Mouse (Mus musculus): ENCODE data around the gene Tas2r144. TPM values are rescaled to one million over a fixed set of nuclear protein-coding genes. Genes with fewer than 3 reads are reported as not detected.

Tas2r144 gene
- polyA plus RNA-seq, 1 experiment = not detected

GRCm38 (mm10) chr6:42261524-42262170, 46.5 kb downstream of the Tas2r144 start, which contains the start of gene Tmem139:
Gene Tmem139 (plus strand): TSS chr6:42261970.
- no peak for TF ChIP-seq CTCF (IDR thresholded peaks at IDR 0.05; ENCODE audit: low read depth, low read length)
- TF ChIP-seq POLR2A (IDR thresholded peaks at IDR 0.05; ENCODE audit: borderline replicate concordance, low read depth, low read length) = no peak
- no peak within 1 kb of the TSS for H3K27ac ChIP-seq (ENCODE audit: insufficient read depth, low read depth, low read length)
- no peak within 1 kb of the TSS for H3K4me3 ChIP-seq (ENCODE audit: insufficient read depth, low read length)
- peaks cover 2% of the 10 kb centered on the region for H3K4me1 ChIP-seq (ENCODE audit: control insufficient read depth, insufficient read depth, low read length)

GRCm38 (mm10) chr6:42264626-42265312, 49.6 kb downstream of the Tas2r144 start, which contains the start of gene Casp2:
Gene Casp2 (plus strand): TSS chr6:42264985.
- H3K27ac ChIP-seq (ENCODE audit: insufficient read depth, low read depth, low read length) = peak within 1 kb of the TSS; percentile 88
- H3K4me3 ChIP-seq (ENCODE audit: insufficient read depth, low read length) = peak within 1 kb of the TSS; percentile 93
- peak; percentile 84 for TF ChIP-seq CTCF (IDR thresholded peaks at IDR 0.05; ENCODE audit: low read depth, low read length)
- peak; percentile 36; the same call in 1 of the 2 replicates for TF ChIP-seq POLR2A (IDR thresholded peaks at IDR 0.05; ENCODE audit: borderline replicate concordance, low read depth, low read length)
- peaks cover 7% of the 10 kb centered on the region for H3K4me1 ChIP-seq (ENCODE audit: control insufficient read depth, insufficient read depth, low read length)

Other genes starting within 250 kb of the Tas2r144 start
- gene Sval3, start 247.2 kb upstream of the Tas2r144 start, polyA plus RNA-seq (2012; ENCODE audit: insufficient read depth, insufficient read length, missing spikeins) = not detected in 2 replicates
- gene Sva, start 176.9 kb upstream of the Tas2r144 start, polyA plus RNA-seq (2012; ENCODE audit: insufficient read depth, insufficient read length, missing spikeins) = not detected in 2 replicates
- gene Tas2r139, start 74.4 kb upstream of the Tas2r144 start, polyA plus RNA-seq (2012; ENCODE audit: insufficient read depth, insufficient read length, missing spikeins) = not detected in 2 replicates
- gene Gstk1, start 30.6 kb downstream of the Tas2r144 start, polyA plus RNA-seq (2012; ENCODE audit: insufficient read depth, insufficient read length, missing spikeins) = 18.6 and 27.3 TPM in 2 replicates
- not detected in 2 replicates for gene Tmem139, start 46.6 kb downstream of the Tas2r144 start, polyA plus RNA-seq (2012; ENCODE audit: insufficient read depth, insufficient read length, missing spikeins)
- 37.0 and 37.5 TPM in 2 replicates for gene Casp2, start 49.7 kb downstream of the Tas2r144 start, polyA plus RNA-seq (2012; ENCODE audit: insufficient read depth, insufficient read length, missing spikeins)
- 0.36 TPM in 1 of 2 replicates, not detected in the other for gene Clcn1, start 71.4 kb downstream of the Tas2r144 start, polyA plus RNA-seq (2012; ENCODE audit: insufficient read depth, insufficient read length, missing spikeins)
- not detected in 2 replicates for gene Fam131b, start 109.3 kb downstream of the Tas2r144 start, polyA plus RNA-seq (2012; ENCODE audit: insufficient read depth, insufficient read length, missing spikeins)
- 88.7 and 98.6 TPM in 2 replicates for gene Zyx, start 134.3 kb downstream of the Tas2r144 start, polyA plus RNA-seq (2012; ENCODE audit: insufficient read depth, insufficient read length, missing spikeins)
- not detected in 2 replicates for gene Epha1, start 157.9 kb downstream of the Tas2r144 start, polyA plus RNA-seq (2012; ENCODE audit: insufficient read depth, insufficient read length, missing spikeins)
- not detected in 2 replicates for gene Tas2r143, start 184.9 kb downstream of the Tas2r144 start, polyA plus RNA-seq (2012; ENCODE audit: insufficient read depth, insufficient read length, missing spikeins)
- gene Tas2r135, start 190.1 kb downstream of the Tas2r144 start, polyA plus RNA-seq (2012; ENCODE audit: insufficient read depth, insufficient read length, missing spikeins) = not detected in 2 replicates
- not detected in 2 replicates for gene Tas2r126, start 219.2 kb downstream of the Tas2r144 start, polyA plus RNA-seq (2012; ENCODE audit: insufficient read depth, insufficient read length, missing spikeins)
- gene Olfr458, start 249.9 kb downstream of the Tas2r144 start, polyA plus RNA-seq (2012; ENCODE audit: insufficient read depth, insufficient read length, missing spikeins) = not detected in 2 replicates